Mouse (Mus musculus) brain, embryonic 18.5 days (tissue): Measurements from ENCODE around the gene Gm33543.

Experiments used
- DNase-seq: peaks from one replicate; pipeline ENCODE4 v3.0.0-alpha.2; 2012; ENCODE audit warnings: low read depth, low spot score

Gm33543 gene

DNA sequence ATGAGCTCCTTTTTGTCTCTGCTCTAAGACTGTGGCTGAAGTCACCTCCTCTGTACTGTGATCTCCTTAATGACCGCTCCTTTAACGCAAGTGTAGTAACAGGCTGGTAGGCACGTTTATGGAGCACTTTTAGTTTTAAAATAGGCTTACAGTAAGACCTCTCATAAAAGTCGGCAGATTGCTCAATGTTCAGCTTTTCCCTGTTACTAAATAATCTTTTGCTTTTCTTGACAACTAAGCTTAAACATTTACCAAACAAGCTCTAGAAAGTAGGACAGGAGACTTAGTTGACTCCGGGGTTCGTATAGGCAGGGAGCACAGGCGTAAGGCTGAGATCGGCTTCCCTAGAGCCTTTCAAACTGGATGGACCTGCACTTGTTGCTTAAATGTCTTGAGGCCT lies 64.1 kb downstream of the Gm33543 start:
- no peak for DNase-seq

DNA sequence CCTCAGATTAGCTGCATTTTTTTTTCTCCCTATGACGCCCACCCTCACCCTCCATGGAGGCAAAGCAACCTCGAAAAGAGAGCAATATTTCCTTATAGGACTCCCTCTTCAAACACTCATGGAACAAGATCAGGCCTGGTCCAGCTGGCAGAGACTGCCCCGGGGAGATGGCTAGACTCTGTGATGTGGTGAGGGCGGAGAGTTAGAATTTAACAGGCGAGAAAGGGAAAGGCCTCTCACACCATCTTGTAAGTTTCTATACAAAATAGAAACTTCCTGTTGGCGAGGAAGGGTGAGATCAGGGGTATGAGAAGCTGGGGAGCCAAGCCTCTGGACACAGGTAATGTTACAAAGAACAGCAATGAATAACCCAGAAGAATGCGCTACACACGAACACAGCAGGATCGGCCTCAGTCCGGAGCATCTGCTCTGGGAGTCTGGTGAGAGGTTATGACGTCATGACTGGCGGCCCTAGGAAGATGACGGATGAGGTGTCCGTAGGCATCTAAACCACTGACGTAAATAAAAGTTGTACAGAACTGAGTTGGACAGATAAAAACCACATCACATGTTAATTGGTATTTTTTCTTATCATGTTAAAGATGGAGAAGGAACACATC lies 64.9 kb downstream of the Gm33543 start:
- no peak for DNase-seq

DNA sequence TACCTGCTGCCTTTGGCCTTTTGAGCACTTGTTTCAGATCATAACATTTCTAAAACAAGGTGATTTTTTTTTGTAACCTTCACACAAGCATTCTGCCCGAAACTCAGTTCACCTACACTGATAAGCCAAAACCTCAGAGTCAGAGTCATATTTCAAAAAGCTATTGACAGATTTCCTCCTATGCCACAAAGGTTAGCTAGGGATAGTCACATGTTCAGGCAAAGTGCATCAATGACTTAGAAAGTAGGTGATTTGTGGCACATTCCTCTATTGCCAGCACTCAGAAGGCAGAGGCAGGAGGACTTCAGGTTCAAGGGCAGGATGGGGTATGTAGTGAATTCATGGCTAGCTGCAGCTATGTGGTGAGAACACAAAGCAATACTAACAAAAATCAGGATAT lies 65.7 kb downstream of the Gm33543 start:
- no peak for DNase-seq

GRCm38 (mm10) chr10:95774856-95775255 lies 67.9 kb downstream of the Gm33543 start:
- DNase-seq: no peak

- no peak for DNase-seq
These were observed 68.6 kb downstream of the Gm33543 start for GRCm38 (mm10) chr10:95774001-95774628.
